8 mouse cellular contexts compared by ENCODE assay signal in the genomic region with DNA sequence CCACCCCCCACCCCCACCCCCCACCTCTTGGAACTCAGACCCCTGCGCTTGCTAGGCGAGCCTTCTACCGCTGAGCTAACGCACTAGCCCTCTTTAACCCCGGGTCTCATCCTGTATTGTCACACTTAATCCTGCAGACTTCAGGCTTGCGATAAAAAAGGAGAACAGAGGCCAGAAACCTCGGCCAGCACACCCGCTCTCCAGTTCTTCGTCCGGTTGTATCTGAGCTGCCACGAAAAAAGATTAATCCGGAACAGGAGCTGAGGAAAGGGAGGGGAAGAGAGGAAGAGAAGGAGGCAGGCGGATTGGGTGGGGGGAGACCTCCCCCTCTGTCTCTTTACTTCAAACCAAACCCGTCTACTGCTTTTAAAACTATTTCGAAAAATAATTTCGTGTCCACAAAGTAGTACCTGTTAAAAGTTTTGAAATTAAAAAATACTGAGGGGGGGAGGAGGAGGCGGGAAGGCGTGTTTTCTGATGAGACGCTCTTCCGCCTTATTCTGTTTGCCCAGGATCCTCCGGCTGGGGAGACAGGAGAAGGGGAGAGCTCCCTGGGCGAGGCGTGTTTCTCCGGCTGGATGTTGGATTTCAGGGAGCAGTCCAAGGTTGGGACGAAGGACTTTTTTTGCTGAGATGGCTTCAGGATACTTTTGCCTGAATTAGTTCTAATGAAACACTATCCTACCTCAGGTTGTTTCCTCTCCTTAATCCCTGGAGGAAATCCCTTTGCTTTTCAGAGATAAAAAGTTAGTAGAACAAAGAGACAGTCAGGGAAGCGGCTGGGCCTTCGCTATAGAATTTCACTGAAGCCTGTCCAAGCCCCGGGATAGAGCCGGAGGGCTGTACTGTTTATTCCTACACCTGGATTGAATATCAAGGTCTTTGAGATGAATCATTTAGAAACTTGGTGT. TPM values are rescaled to one million over a fixed set of nuclear protein-coding genes. Genes with fewer than 3 reads are reported as not detected.
DNase-seq lines count a peak whose midpoint lies in the region; ATAC-seq and TF ChIP-seq lines count a peak whose summit lies in the region.

No protein-coding gene starts in this region.

- TF ChIP-seq POLR2A in limb, embryonic 14.5 days (IDR thresholded peaks at IDR 0.05; ENCODE audit: borderline replicate concordance, extremely low read depth, insufficient read depth, insufficient read length): no peak; the same call in 1 of the 2 replicates

- peaks cover 26% of the 10 kb centered on the region for H3K4me1 ChIP-seq in embryonic facial prominence, embryonic 12.5 days
- peaks cover 17% of the 10 kb centered on the region for H3K4me1 ChIP-seq in limb, embryonic 14.5 days (ENCODE audit: control insufficient read depth, insufficient read depth, low read length)
- peaks cover 21% of the 10 kb centered on the region for H3K4me1 ChIP-seq in midbrain, embryonic 15.5 days

- intact Hi-C loops in gastrocnemius, postnatal 36 days (cut with DNase I): no loop called here

- peak; percentile 69 for ATAC-seq in embryonic facial prominence, embryonic 12.5 days (ENCODE audit: insufficient number of reproducible peaks, insufficient read depth, low FRiP score, low TSS enrichment)
- ATAC-seq in limb, embryonic 14.5 days (ENCODE audit: low FRiP score, low read depth): peak; percentile 76
- peak; percentile 60 for ATAC-seq in midbrain, embryonic 15.5 days (replicated peaks)
- no peak for ATAC-seq in inflammation-experienced regulatory T-cells, adult 6 months

- peak overlapping the region; percentile 21 for H3K4me3 ChIP-seq in embryonic facial prominence, embryonic 12.5 days
- peak overlapping the region; percentile 27 for H3K4me3 ChIP-seq in limb, embryonic 14.5 days (replicated peaks; ENCODE audit: low read length)
- peak overlapping the region; percentile 25 for H3K4me3 ChIP-seq in midbrain, embryonic 15.5 days

- H3K9ac ChIP-seq in embryonic facial prominence, embryonic 12.5 days: peak overlapping the region; percentile 7
- H3K9ac ChIP-seq in limb, embryonic 14.5 days (ENCODE audit: low read depth, low read length, severe bottlenecking): peak overlapping the region; percentile 43
- no peak overlapping the region; the same call in 1 of the 2 replicates for H3K9ac ChIP-seq in midbrain, embryonic 15.5 days

- 2% methylated on average over 29 of the region's 29 CpGs for WGBS in embryonic facial prominence, embryonic 12.5 days
- WGBS in limb, embryonic 14.5 days: 5% methylated on average over 29 of the region's 29 CpGs
- WGBS in midbrain, embryonic 15.5 days: under 1% methylated on average over 29 of the region's 29 CpGs

- H3K36me3 ChIP-seq in embryonic facial prominence, embryonic 12.5 days: no peaks in the 10 kb centered on the region
- H3K36me3 ChIP-seq in limb, embryonic 14.5 days (ENCODE audit: control insufficient read depth, insufficient read depth, low read length): no peaks in the 10 kb centered on the region
- no peaks in the 10 kb centered on the region for H3K36me3 ChIP-seq in midbrain, embryonic 15.5 days (replicated peaks)

- peak; percentile 31 for DNase-seq in gastrocnemius, postnatal 10 days
- DNase-seq in gastrocnemius, postnatal 36 days: no peak
- peak; percentile 49 for DNase-seq in heart, postnatal 4 days
- peak; percentile 42 for DNase-seq in limb, embryonic 14.5 days (ENCODE audit: low spot score)
- DNase-seq in spleen, postnatal 4 days (ENCODE audit: low spot score in 2 of 2): no peak

- peak overlapping the region; percentile 51 for H3K4me2 ChIP-seq in embryonic facial prominence, embryonic 12.5 days (replicated peaks)
- peak overlapping the region; percentile 61 for H3K4me2 ChIP-seq in limb, embryonic 14.5 days (replicated peaks; ENCODE audit: low read depth, low read length, severe bottlenecking)
- H3K4me2 ChIP-seq in midbrain, embryonic 15.5 days: peak overlapping the region; percentile 50

- no peaks in the 10 kb centered on the region for H3K9me3 ChIP-seq in embryonic facial prominence, embryonic 12.5 days
- no peaks in the 10 kb centered on the region for H3K9me3 ChIP-seq in limb, embryonic 14.5 days (ENCODE audit: control insufficient read depth, low read length)
- no peaks in the 10 kb centered on the region for H3K9me3 ChIP-seq in midbrain, embryonic 15.5 days

- peak overlapping the region; percentile 82 for H3K27ac ChIP-seq in embryonic facial prominence, embryonic 12.5 days
- H3K27ac ChIP-seq in limb, embryonic 14.5 days (replicated peaks; ENCODE audit: low read depth, low read length): peak overlapping the region; percentile 58
- H3K27ac ChIP-seq in midbrain, embryonic 15.5 days: peak overlapping the region; percentile 23

- no peaks in the 10 kb centered on the region for H3K27me3 ChIP-seq in embryonic facial prominence, embryonic 12.5 days
- H3K27me3 ChIP-seq in limb, embryonic 14.5 days (ENCODE audit: control insufficient read depth, insufficient read depth, low read length): no peaks in the 10 kb centered on the region
- H3K27me3 ChIP-seq in midbrain, embryonic 15.5 days (replicated peaks): no peaks in the 10 kb centered on the region

RNA-seq across cellular contexts. Expression of gene Dusp6, which starts 59.2 kb away (rescaled TPM):
- total RNA-seq in gastrocnemius, postnatal 10 days (2021): 10 to 100 TPM; 30.9 to 39.0 TPM
- total RNA-seq in gastrocnemius, postnatal 36 days (2021): 10 to 100 TPM; 16.4 to 17.4 TPM
- 90.6 and 90.7 TPM in 2 replicates for polyA plus RNA-seq in embryonic facial prominence, embryonic 12.5 days (2016; fragmentation: Nextera tagmentation; extraction: Ambion mirVana)
- 10 to 100 TPM; 37.0 to 38.2 TPM for total RNA-seq in heart, postnatal 4 days (2021)
- polyA plus RNA-seq in limb, embryonic 14.5 days (2012; rRNA removed): 60.2 and 78.3 TPM in 2 replicates
- 64.7 and 67.7 TPM in 2 replicates for polyA plus RNA-seq in limb, embryonic 14.5 days (2014; fragmentation: Nextera tagmentation; extraction: Ambion mirVana)
- 27.0 and 28.3 TPM in 2 replicates for polyA plus RNA-seq in midbrain, embryonic 15.5 days (2015; fragmentation: Nextera tagmentation; extraction: Ambion mirVana)
- polyA plus RNA-seq in inflammation-experienced regulatory T-cells, adult 6 months (2017; shearing (Covaris generic)): 10 to 100 TPM; 32.8 to 52.8 (median 41.2) TPM

Comparison
In these comparisons a context has a peak if more than half of its experiments do, and no peak if none do; other contexts are left out.
1. DNase-seq: peak in gastrocnemius, postnatal 10 days (single experiment), heart, postnatal 4 days (single experiment) and limb, embryonic 14.5 days (single experiment); none in gastrocnemius, postnatal 36 days (0 of 2) and spleen, postnatal 4 days (0 of 2).
2. H3K27ac ChIP-seq: peak in every context shown above with its lines; median percentile 82 in embryonic facial prominence, embryonic 12.5 days; 58 in limb, embryonic 14.5 days; 23 in midbrain, embryonic 15.5 days.
3. Peak in every context shown above with its lines, with median percentiles within 50 percentile points of each other: H3K4me2 ChIP-seq and H3K4me3 ChIP-seq.